Mouse (Mus musculus): Measurements from ENCODE around the gene Negr1. TPM values are rescaled to one million over a fixed set of nuclear protein-coding genes. Genes with fewer than 3 reads are reported as not detected.
A peak's percentile ranks its signal among the peaks of the same experiment; 100 is the strongest.

The Negr1 gene
- polyA plus RNA-seq (2015; fragmentation: Nextera tagmentation; extraction: Ambion mirVana), result 76.9 and 79.2 TPM in 2 replicates

DNA sequence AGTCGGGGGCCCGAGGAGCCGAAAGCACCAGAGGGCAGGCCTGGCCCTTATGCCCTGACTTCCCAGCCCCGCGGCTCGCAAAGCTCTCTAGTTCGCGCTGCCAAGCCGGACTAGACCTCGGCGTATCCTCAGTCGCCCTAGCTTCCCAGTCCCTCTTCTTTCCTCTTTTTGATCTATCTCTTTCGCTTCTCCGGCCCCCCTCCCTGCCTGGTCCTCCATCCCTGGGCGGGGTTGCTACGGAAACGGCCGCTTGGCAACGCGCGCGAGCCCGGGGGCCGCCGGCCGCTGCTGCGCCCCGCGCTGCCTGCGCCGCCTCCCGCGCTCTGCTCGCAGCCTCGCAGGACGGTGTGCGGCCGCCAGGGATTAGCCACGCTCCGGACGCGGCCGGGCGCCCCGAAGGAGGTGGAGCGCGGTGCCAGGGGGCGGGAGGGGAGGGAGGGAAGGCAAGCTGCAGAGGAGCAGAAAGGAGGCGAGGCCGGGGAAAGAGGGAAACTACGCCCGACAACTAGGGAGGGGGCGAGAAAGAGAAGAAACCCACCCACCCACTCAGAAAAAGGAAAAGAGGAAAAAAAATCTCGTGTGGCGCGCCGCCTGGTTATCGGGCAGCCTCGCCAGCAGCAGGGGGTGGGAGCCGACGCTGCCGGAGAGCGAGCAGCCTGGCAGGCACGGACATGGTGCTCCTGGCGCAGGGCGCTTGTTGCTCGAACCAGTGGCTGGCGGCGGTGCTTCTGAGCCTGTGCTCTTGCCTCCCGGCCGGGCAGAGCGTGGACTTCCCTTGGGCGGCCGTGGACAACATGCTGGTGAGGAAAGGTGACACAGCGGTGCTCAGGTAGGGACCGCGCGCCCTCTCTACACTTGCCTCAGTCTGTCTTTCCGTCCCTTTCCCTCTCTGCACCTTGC lies at the start of gene Negr1:
Negr1 (plus strand) TSS at position 271 of the 900 bp plus-strand sequence.
- peak within 1 kb of the TSS; percentile 93 for H3K9ac ChIP-seq (ENCODE audit: low read depth, low read length)
- peaks cover 16% of the 10 kb centered on the region for H3K4me1 ChIP-seq (ENCODE audit: control insufficient read depth, insufficient read depth, low read length)
- peak within 1 kb of the TSS; percentile 99 for H3K27ac ChIP-seq (ENCODE audit: low read length)
- no peaks in the 10 kb centered on the region for H3K36me3 ChIP-seq (ENCODE audit: control insufficient read depth, insufficient read depth, low read length)
- peak; percentile 85 for ATAC-seq
- no peaks in the 10 kb centered on the region for H3K27me3 ChIP-seq (ENCODE audit: control insufficient read depth, insufficient read depth, low read depth, low read length)
- no peaks in the 10 kb centered on the region for H3K9me3 ChIP-seq (replicated peaks; ENCODE audit: control insufficient read depth, low read length, poor library complexity, severe bottlenecking)
- under 1% methylated on average over 76 of the region's 79 CpGs for WGBS
- peak within 1 kb of the TSS; percentile 72 for H3K4me2 ChIP-seq (ENCODE audit: low read length)
- peak within 1 kb of the TSS; percentile 68 for H3K4me3 ChIP-seq (ENCODE audit: low read depth, low read length)

- no peak for ATAC-seq
- H3K4me2 ChIP-seq (ENCODE audit: low read length), result no peak overlapping the region
- WGBS, result 32% methylated on average over 8 of the region's 8 CpGs
- H3K36me3 ChIP-seq (ENCODE audit: control insufficient read depth, insufficient read depth, low read length), result no peaks in the 10 kb centered on the region
- no peak overlapping the region for H3K27ac ChIP-seq (ENCODE audit: low read length)
- no peak overlapping the region for H3K9ac ChIP-seq (ENCODE audit: low read depth, low read length)
- no peaks in the 10 kb centered on the region for H3K9me3 ChIP-seq (replicated peaks; ENCODE audit: control insufficient read depth, low read length, poor library complexity, severe bottlenecking)
- H3K27me3 ChIP-seq (ENCODE audit: control insufficient read depth, insufficient read depth, low read depth, low read length), result no peaks in the 10 kb centered on the region
- H3K4me3 ChIP-seq (ENCODE audit: low read depth, low read length), result no peak overlapping the region
- H3K4me1 ChIP-seq (ENCODE audit: control insufficient read depth, insufficient read depth, low read length), result peaks cover 5% of the 10 kb centered on the region
Measured at GRCm38 (mm10) chr3:156526461-156526933, 35.1 kb upstream of the Negr1 start.

DNA sequence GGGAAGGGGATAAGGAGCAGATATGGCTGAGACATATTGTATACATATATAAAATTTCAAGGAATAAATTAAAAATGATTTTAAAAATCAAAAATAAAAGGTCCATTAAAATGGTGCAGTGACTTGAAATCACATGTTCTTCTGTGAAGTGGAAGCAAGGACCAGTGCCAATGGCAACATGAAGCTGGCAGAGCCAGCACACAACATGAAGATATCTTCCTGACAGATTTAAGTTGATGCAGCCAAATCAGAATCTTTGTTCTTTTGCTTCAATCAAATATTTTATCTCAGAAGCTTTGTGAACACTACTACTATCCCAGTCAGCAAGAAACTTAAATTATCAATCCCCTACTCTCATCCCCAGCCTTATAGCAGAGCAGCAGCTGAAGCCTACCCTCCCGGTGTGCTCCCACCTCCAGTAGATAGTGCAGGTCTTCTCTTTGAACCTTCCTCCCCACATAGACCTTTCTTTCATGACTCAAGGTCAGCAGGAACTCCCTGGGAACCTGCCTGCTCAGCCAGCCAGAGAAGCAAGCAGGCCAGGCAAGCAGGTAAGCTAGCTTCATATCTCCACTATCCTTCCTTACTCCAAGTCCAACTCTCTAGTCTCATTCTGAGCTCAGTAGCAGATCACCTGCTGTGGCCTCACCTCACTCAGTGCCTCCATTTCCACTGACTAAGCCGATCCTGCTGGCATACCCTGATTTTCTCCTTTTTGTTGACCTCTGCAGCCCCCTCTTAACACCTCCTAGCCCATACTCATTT lies 34.2 kb upstream of the Negr1 start:
- no peak for ATAC-seq
- Histone ChIP-seq H3K4me1 (ENCODE audit: control insufficient read depth, insufficient read depth, low read length) (peaks cover 5% of the 10 kb centered on the region), H3K27ac (ENCODE audit: low read length) (no peak overlapping the region), H3K9ac (ENCODE audit: low read depth, low read length) (no peak overlapping the region), H3K9me3 (replicated peaks; ENCODE audit: control insufficient read depth, low read length, poor library complexity, severe bottlenecking) (no peaks in the 10 kb centered on the region), H3K4me2 (ENCODE audit: low read length) (no peak overlapping the region), H3K27me3 (ENCODE audit: control insufficient read depth, insufficient read depth, low read depth, low read length) (no peaks in the 10 kb centered on the region), H3K4me3 (ENCODE audit: low read depth, low read length) (no peak overlapping the region), H3K36me3 (ENCODE audit: control insufficient read depth, insufficient read depth, low read length) (no peaks in the 10 kb centered on the region)
- 91% methylated on average over 2 of the region's 2 CpGs for WGBS

- Histone ChIP-seq H3K27me3 (ENCODE audit: control insufficient read depth, insufficient read depth, low read depth, low read length) (no peaks in the 10 kb centered on the region), H3K9ac (ENCODE audit: low read depth, low read length) (peak overlapping the region; percentile 73), H3K4me2 (ENCODE audit: low read length) (peak overlapping the region; percentile 72), H3K27ac (ENCODE audit: low read length) (peak overlapping the region; percentile 99), H3K4me3 (ENCODE audit: low read depth, low read length) (peak overlapping the region; percentile 68), H3K9me3 (replicated peaks; ENCODE audit: control insufficient read depth, low read length, poor library complexity, severe bottlenecking) (no peaks in the 10 kb centered on the region), H3K4me1 (ENCODE audit: control insufficient read depth, insufficient read depth, low read length) (peaks cover 8% of the 10 kb centered on the region), H3K36me3 (ENCODE audit: control insufficient read depth, insufficient read depth, low read length) (no peaks in the 10 kb centered on the region)
- ATAC-seq, result no peak
- WGBS, result 6% methylated on average over 8 of the region's 8 CpGs
Measured at GRCm38 (mm10) chr3:156559441-156559825, 2.2 kb upstream of the Negr1 start.

DNA sequence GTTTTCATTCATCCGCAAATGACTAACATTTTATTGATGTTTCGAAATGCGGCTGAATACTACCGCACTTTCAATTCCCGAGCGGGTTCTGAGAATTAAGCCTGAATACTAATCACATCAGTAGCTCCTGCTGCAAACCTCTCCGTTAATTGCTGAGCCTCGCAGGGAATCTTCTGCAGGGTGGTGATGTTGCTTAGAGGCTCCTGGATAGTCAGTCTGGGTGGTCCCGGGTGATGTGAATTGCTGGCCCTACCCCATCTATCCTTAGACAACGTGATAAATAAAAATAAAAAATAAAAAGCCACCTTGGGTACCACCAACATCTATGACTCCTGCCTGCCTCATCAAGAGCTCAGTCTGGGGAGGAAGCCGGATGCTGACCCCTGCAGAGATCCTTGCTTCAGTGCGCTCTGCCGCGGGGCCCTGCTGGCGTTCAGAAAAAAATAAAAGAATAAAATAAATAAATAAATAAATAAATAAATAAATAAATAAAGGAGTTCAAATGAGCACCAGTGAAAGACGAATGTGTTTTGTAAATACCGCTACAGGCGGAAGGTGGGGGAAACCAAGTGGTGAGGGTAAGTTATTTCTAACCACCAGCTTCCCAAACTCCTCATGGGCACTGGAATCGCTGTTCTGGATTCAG lies 1.6 kb upstream of the Negr1 start:
- H3K9ac ChIP-seq (ENCODE audit: low read depth, low read length), result peak overlapping the region; percentile 73
- no peaks in the 10 kb centered on the region for H3K36me3 ChIP-seq (ENCODE audit: control insufficient read depth, insufficient read depth, low read length)
- ATAC-seq, result peak; percentile 13; the same call in 1 of the 2 replicates
- peak overlapping the region; percentile 68 for H3K4me3 ChIP-seq (ENCODE audit: low read depth, low read length)
- H3K4me2 ChIP-seq (ENCODE audit: low read length), result peak overlapping the region; percentile 72
- WGBS, result under 1% methylated on average over 19 of the region's 19 CpGs
- no peaks in the 10 kb centered on the region for H3K27me3 ChIP-seq (ENCODE audit: control insufficient read depth, insufficient read depth, low read depth, low read length)
- peak overlapping the region; percentile 99 for H3K27ac ChIP-seq (ENCODE audit: low read length)
- H3K9me3 ChIP-seq (replicated peaks; ENCODE audit: control insufficient read depth, low read length, poor library complexity, severe bottlenecking), result no peaks in the 10 kb centered on the region
- peaks cover 13% of the 10 kb centered on the region for H3K4me1 ChIP-seq (ENCODE audit: control insufficient read depth, insufficient read depth, low read length)

GRCm38 (mm10) chr3:156560766-156561165 lies 828 bp upstream of the Negr1 start:
- Histone ChIP-seq H3K27me3 (ENCODE audit: control insufficient read depth, insufficient read depth, low read depth, low read length) (no peaks in the 10 kb centered on the region), H3K27ac (ENCODE audit: low read length) (peak overlapping the region; percentile 99), H3K4me1 (ENCODE audit: control insufficient read depth, insufficient read depth, low read length) (peaks cover 14% of the 10 kb centered on the region), H3K4me2 (ENCODE audit: low read length) (peak overlapping the region; percentile 72), H3K9me3 (replicated peaks; ENCODE audit: control insufficient read depth, low read length, poor library complexity, severe bottlenecking) (no peaks in the 10 kb centered on the region), H3K4me3 (ENCODE audit: low read depth, low read length) (peak overlapping the region; percentile 68), H3K36me3 (ENCODE audit: control insufficient read depth, insufficient read depth, low read length) (no peaks in the 10 kb centered on the region), H3K9ac (ENCODE audit: low read depth, low read length) (peak overlapping the region; percentile 73)
- under 1% methylated on average over 27 of the region's 27 CpGs for WGBS
- peak; percentile 89 for ATAC-seq

DNA sequence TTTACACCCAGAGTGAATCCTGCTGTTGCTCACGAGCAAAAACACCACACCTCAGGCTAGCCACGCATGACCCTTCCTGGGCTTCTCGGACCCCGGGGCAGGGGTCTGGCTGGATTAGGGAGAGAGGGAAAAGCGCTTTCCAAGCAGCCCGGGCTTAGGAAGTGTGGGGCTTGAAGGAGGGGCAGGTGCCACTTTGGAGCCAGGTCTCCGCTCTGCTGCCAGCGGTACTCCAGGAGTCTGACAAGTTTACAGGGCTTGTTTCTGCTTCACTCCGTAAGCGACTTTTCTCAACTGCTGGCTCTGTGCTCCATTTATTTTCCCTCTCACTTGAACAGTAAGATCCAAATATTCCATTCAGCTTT lies 811 bp downstream of the Negr1 start:
- WGBS, result 0% methylated on average over 10 of the region's 10 CpGs

GRCm38 (mm10) chr3:156562796-156563195 lies 1.2 kb downstream of the Negr1 start:
- Histone ChIP-seq H3K9ac (ENCODE audit: low read depth, low read length) (peak overlapping the region; percentile 93), H3K4me3 (ENCODE audit: low read depth, low read length) (peak overlapping the region; percentile 68), H3K9me3 (replicated peaks; ENCODE audit: control insufficient read depth, low read length, poor library complexity, severe bottlenecking) (no peaks in the 10 kb centered on the region), H3K36me3 (ENCODE audit: control insufficient read depth, insufficient read depth, low read length) (no peaks in the 10 kb centered on the region), H3K4me1 (ENCODE audit: control insufficient read depth, insufficient read depth, low read length) (peaks cover 19% of the 10 kb centered on the region), H3K27ac (ENCODE audit: low read length) (peak overlapping the region; percentile 99), H3K27me3 (ENCODE audit: control insufficient read depth, insufficient read depth, low read depth, low read length) (no peaks in the 10 kb centered on the region), H3K4me2 (ENCODE audit: low read length) (peak overlapping the region; percentile 72)
- WGBS, result 23% methylated on average over 2 of the region's 2 CpGs
- no peak for ATAC-seq

More for the DNA sequence above, 811 bp downstream of the Negr1 start:
- H3K36me3 ChIP-seq (ENCODE audit: control insufficient read depth, insufficient read depth, low read length), result no peaks in the 10 kb centered on the region
- peak overlapping the region; percentile 68 for H3K4me3 ChIP-seq (ENCODE audit: low read depth, low read length)
- H3K4me1 ChIP-seq (ENCODE audit: control insufficient read depth, insufficient read depth, low read length), result peaks cover 19% of the 10 kb centered on the region
- ATAC-seq, result peak; percentile 1; the same call in 1 of the 2 replicates
- no peaks in the 10 kb centered on the region for H3K9me3 ChIP-seq (replicated peaks; ENCODE audit: control insufficient read depth, low read length, poor library complexity, severe bottlenecking)
- peak overlapping the region; percentile 72 for H3K4me2 ChIP-seq (ENCODE audit: low read length)
- H3K27me3 ChIP-seq (ENCODE audit: control insufficient read depth, insufficient read depth, low read depth, low read length), result no peaks in the 10 kb centered on the region
- peak overlapping the region; percentile 93 for H3K9ac ChIP-seq (ENCODE audit: low read depth, low read length)
- H3K27ac ChIP-seq (ENCODE audit: low read length), result peak overlapping the region; percentile 99
